Mouse (Mus musculus) Patski (cell line): Measurements from ENCODE around the gene Rftn1. TPM values are rescaled to one million over a fixed set of nuclear protein-coding genes. Genes with fewer than 3 reads are reported as not detected.

Source experiments
- ATAC-seq: fragments of 100-300 bp; one replicate; pipeline ENCODE4 v1.8.0; 2021
- CTCF ChIA-PET: fragments of 350-600 bp; sonication (Branson Sonifier 250); formaldehyde crosslinking; loops from one replicate; lab custom pipeline; 2022; ENCODE audit warnings: inconsistent platforms; lab: Charles Lee
- POLR2A ChIA-PET: fragments of 350-600 bp; sonication (Branson Sonifier 250); formaldehyde crosslinking; loops from one replicate; lab custom pipeline; 2022; ENCODE audit warnings: antibody characterized with exemption, inconsistent platforms; lab: Charles Lee
- DNase-seq: peaks from one replicate; pipeline ENCODE4 v3.0.0-alpha.2; 2011; ENCODE audit warnings: low read depth, low spot score
- H3K27me3 ChIP-seq: fragments of 371-371 bp; one replicate; pipeline ENCODE4 v1.5.1; 2021
- CTCF ChIP-seq: fragments of 100-300 bp; IDR thresholded peaks from one replicate; pipeline ENCODE4 v1.5.1; 2021
- in situ Hi-C: fragments of 300-500 bp; cut with MboI; formaldehyde crosslinking; loops from 3 replicates; pipeline ENCODE4 v1.11.1; 2018; ENCODE audit warnings: low pct_unique_long_range_greater_than_20kb, mixed read lengths
- polyA plus RNA-seq: library from polyadenylated mRNA; unstranded; gene quantifications from one replicate; pipeline ENCODE4 v1.2.3, GENCODE M21; 2021

The Rftn1 gene
- polyA plus RNA-seq, 1 experiment from 2014 or later = 0.05 TPM

- no peak for ATAC-seq
- no peak for DNase-seq
- no peaks in the 10 kb centered on the region for H3K27me3 ChIP-seq
- TF ChIP-seq CTCF = no peak
- POLR2A ChIA-PET = no interaction called here
- in situ Hi-C loops = no loop called here
- CTCF ChIA-PET = no interaction called here
Measured at GRCm38 (mm10) chr17:50063832-50064627, 126.4 kb downstream of the Rftn1 start.

- POLR2A ChIA-PET = no interaction called here
- no peak for TF ChIP-seq CTCF
- CTCF ChIA-PET = no interaction called here
- no peak for ATAC-seq
- no peak for DNase-seq
- H3K27me3 ChIP-seq = no peaks in the 10 kb centered on the region
- in situ Hi-C loops = no loop called here
Measured at GRCm38 (mm10) chr17:50062649-50063048, 127.8 kb downstream of the Rftn1 start.

- DNase-seq = no peak
- H3K27me3 ChIP-seq = no peaks in the 10 kb centered on the region
- no peak for ATAC-seq
- ChIA-PET CTCF (interaction anchor here (0.8 kb wide), 1 partner anchor 10 kb away, joined by 3 read pairs; no protein-coding TSS in a partner anchor), POLR2A (no interaction called here)
- in situ Hi-C loops = no loop called here
- no peak for TF ChIP-seq CTCF
Measured at GRCm38 (mm10) chr17:50061446-50061845, 129.0 kb downstream of the Rftn1 start.

GRCm38 (mm10) chr17:50060220-50060619 is 130.3 kb downstream of the Rftn1 start:
- ChIA-PET POLR2A (no interaction called here), CTCF (no interaction called here)
- no peak for ATAC-seq
- DNase-seq = no peak
- in situ Hi-C loops = no loop called here
- TF ChIP-seq CTCF = no peak
- no peaks in the 10 kb centered on the region for H3K27me3 ChIP-seq

DNA sequence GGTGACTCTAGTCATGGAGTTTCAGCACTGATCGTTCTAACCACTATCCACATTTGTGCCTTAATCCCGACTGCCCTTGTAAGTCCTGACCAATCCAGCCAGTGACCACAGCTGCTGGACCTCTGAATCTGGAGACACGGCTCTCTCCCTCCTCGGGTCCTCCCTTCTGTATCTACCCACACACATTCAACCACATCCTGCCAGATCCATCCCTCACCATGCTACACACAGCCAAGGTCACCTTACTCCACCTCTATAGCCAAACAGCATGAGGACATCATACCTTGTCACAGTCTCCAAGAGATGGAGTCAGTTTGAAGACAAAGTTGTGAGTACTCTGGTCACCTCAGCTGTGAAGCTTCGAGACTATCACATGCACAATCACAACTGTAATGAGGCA is 131.1 kb downstream of the Rftn1 start:
- TF ChIP-seq CTCF = no peak
- in situ Hi-C loops = no loop called here
- CTCF ChIA-PET = no interaction called here
- no peak for DNase-seq
- no peaks in the 10 kb centered on the region for H3K27me3 ChIP-seq
- no peak for ATAC-seq
- POLR2A ChIA-PET = no interaction called here

DNA sequence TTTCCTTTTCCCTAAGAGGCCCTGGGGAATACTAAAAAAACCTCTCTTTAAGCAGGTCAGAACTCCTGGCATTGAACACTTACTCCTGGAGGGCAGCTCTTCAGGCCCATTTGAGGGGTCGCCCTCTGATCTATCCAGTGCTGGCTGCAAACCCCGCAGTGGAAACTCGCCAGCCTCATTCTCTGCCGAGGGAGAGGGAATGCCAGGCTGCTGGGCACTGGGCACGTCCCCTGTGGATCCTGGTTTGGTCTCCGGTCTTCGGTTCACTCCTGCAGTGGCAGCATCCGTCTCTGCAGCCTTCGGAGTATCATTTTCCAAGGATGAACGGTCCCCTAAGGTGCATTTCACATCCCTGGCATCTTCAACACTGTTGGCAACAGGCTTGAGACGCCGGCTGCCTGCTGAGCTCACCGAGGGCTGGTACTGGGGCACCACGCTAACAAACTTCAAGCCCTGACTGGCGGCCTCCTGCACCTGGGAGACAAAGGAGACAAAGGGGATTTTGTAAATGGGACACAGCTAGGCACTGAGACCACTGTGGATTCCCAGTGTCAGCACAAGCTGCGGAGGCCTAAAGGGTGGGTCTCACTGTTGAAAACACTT is 135.2 kb downstream of the Rftn1 start:
- H3K27me3 ChIP-seq = no peaks in the 10 kb centered on the region
- DNase-seq (no peak), ATAC-seq (no peak)
- no peak for TF ChIP-seq CTCF
- CTCF ChIA-PET = no interaction called here
- POLR2A ChIA-PET = no interaction called here
- in situ Hi-C loops = no loop called here

- no peaks in the 10 kb centered on the region for H3K27me3 ChIP-seq
- POLR2A ChIA-PET = no interaction called here
- CTCF ChIA-PET = no interaction called here
- in situ Hi-C loops = no loop called here
- DNase-seq (no peak), ATAC-seq (no peak)
- TF ChIP-seq CTCF = no peak
Measured at GRCm38 (mm10) chr17:50054586-50054985, 135.9 kb downstream of the Rftn1 start.

DNA sequence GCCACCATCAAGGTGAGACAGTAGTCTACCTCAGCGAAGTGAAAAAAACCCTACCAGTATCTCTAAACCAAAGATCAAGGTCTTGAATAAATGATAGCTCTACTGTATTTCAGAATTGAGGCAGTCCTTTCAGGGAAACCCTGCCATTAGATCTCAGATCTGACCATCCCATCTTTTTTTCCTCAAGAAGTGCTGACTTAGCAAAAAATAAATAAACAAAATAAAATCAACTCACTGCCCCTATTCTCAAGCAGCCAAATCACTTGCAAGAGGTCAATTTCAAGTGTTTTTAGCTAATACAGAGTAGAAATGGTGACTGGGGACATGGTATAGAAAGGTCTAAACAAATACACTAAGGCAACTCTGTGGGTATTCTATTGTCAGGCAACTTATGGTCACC is 136.5 kb downstream of the Rftn1 start:
- ATAC-seq (no peak), DNase-seq (no peak)
- TF ChIP-seq CTCF = no peak
- in situ Hi-C loops = no loop called here
- ChIA-PET POLR2A (no interaction called here), CTCF (no interaction called here)
- H3K27me3 ChIP-seq = no peaks in the 10 kb centered on the region

DNA sequence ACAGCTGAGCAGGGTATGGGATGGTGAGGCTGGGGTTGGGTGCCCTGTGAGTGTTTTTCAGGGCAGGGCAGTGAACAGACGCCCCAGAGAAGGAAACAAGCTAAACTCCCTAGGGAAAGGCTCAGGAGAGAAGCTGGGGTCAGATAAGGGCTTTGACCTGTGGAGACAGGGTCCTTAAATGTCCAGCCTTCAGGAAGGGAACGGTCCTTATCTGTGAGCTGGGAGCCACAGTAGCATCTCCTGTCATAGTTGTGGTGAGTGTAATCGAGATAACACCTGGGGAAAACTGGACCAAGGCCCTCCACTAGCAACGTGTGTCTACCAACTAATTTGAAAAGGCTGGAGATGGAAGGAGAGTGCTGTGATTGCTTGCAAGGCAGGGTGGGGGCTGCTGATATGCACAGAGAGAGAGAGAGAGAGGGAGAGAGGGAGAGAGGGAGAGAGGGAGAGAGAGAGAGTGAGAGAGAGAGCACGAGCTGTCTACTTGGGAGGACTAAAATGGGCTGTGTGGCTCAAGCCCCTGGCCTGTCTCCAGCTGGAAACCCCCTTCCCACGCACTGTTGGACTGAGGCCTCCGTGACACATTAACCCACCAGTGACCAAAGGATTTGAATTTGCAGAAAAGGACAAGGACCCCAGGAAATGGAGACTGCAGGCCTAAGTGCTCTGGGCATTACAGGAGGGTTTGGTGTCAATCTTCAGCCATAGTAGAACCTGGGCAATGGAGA is 137.6 kb downstream of the Rftn1 start:
- in situ Hi-C loops = no loop called here
- TF ChIP-seq CTCF = no peak
- ChIA-PET POLR2A (interaction anchor here (0.7 kb wide), 1 partner anchor 1078 kb away, joined by 3 read pairs; no protein-coding TSS in a partner anchor), CTCF (no interaction called here)
- ATAC-seq = no peak
- DNase-seq = no peak
- H3K27me3 ChIP-seq = peaks cover 3% of the 10 kb centered on the region

DNA sequence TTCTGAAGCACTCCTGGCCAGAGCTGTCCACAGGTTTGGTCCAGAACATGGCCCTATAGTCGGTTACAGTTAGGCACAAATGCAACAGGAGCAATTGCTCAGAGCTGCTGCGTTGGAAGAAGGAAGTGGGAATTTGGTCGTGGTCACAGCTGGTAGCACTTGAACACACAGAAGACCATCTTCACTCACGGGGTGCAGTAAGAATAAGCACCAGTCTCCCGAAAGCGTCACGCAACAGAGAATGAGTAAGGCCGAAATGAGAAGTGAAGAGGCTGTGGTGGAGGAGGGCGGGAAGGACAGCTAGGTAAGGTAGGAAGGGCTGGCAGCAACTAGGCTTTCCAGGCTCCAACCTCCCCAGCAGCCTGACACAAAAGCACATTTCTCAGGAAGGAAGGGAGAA is 140.0 kb downstream of the Rftn1 start:
- ATAC-seq (no peak), DNase-seq (no peak)
- in situ Hi-C loops = no loop called here
- peaks cover 9% of the 10 kb centered on the region for H3K27me3 ChIP-seq
- ChIA-PET POLR2A (no interaction called here), CTCF (interaction anchor here (1.4 kb wide), 1 partner anchor 11 kb away, joined by 3 read pairs; no protein-coding TSS in a partner anchor)
- TF ChIP-seq CTCF = no peak

DNA sequence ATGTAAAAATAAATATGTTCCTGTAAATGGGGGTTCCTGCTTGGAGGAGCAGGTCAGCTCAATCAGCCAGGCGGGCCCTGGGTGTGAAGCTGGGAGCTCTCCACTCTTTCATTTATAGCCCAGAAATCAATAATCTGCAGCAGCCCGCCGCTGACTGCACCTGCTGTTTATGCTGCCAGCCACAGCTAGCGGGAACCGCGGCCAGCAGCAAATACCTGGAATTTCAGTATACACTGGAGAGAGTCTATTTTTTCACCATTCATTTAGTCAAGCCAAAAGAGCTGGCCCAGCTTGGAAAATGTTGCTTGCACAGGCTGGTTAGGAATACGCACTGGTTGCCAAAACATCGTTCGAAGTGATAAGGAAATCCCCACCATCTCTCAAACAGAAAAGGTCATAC is 142.3 kb downstream of the Rftn1 start:
- in situ Hi-C loops = no loop called here
- peaks cover 9% of the 10 kb centered on the region for H3K27me3 ChIP-seq
- ChIA-PET CTCF (no interaction called here), POLR2A (no interaction called here)
- TF ChIP-seq CTCF = no peak
- DNase-seq (no peak), ATAC-seq (no peak)
